Mouse (Mus musculus) liver, postnatal 0 days (tissue): ENCODE data around the gene Tsks. TPM values are rescaled to one million over a fixed set of nuclear protein-coding genes. Genes with fewer than 3 reads are reported as not detected.

Experiments used
- ATAC-seq: fragments of 200-750 bp; cut with Nextera tagmentation; 2 replicates; pipeline ENCODE4 v1.8.0; 2017; ENCODE audit warnings: mild to moderate bottlenecking, moderate library complexity
- DNase-seq: peaks from one replicate; pipeline ENCODE4 v3.0.0-alpha.2; 2016
- H3K27ac ChIP-seq: fragments of 300-500 bp; sonication (generic); 2 replicates; pipeline ENCODE4 v1.5.1; 2014; ENCODE audit warnings: antibody characterized with exemption, moderate library complexity, mild to moderate bottlenecking, low read depth
- H3K27me3 ChIP-seq: fragments of 300-500 bp; sonication (generic); 2 replicates; pipeline ENCODE4 v1.6.1; 2014; ENCODE audit warnings: low read length, control low read depth, mixed read lengths; ENCODE audit not compliant: insufficient read depth
- H3K36me3 ChIP-seq: fragments of 300-500 bp; sonication (generic); replicated peaks from 2 replicates; pipeline ENCODE4 v1.6.1; 2014; ENCODE audit warnings: mild to moderate bottlenecking, control low read depth, low read length, moderate library complexity, mixed read lengths; ENCODE audit not compliant: insufficient read depth
- H3K4me1 ChIP-seq: fragments of 300-500 bp; sonication (generic); 2 replicates; pipeline ENCODE4 v1.6.1; 2014; ENCODE audit warnings: antibody characterized with exemption, mild to moderate bottlenecking, control low read depth; ENCODE audit not compliant: insufficient read depth
- H3K4me2 ChIP-seq: fragments of 300-500 bp; sonication (generic); 2 replicates; pipeline ENCODE4 v1.6.1; 2014; ENCODE audit warnings: low read depth, mild to moderate bottlenecking, low read length, moderate library complexity, mixed read lengths
- H3K4me3 ChIP-seq: fragments of 300-500 bp; sonication (generic); 2 replicates; pipeline ENCODE4 v1.5.1; 2014; ENCODE audit warnings: low read depth, low read length
- H3K9ac ChIP-seq: fragments of 300-500 bp; sonication (generic); replicated peaks from 2 replicates; pipeline ENCODE4 v1.6.1; 2014; ENCODE audit warnings: mild to moderate bottlenecking, moderate library complexity
- H3K9me3 ChIP-seq: fragments of 300-500 bp; sonication (generic); 2 replicates; pipeline ENCODE4 v1.6.1; 2016; ENCODE audit warnings: mild to moderate bottlenecking, control low read depth, low read length, mixed read lengths
- CTCF ChIP-seq: sonication (generic); IDR thresholded peaks from 2 replicates; pipeline ENCODE4 v1.5.1; 2016; ENCODE audit warnings: antibody characterized with exemption, low read depth
- EP300 ChIP-seq: IDR thresholded peaks from 2 replicates; pipeline ENCODE4 v1.6.1; 2016; ENCODE audit warnings: antibody characterized with exemption, low read depth, mild to moderate bottlenecking
- WGBS: fragments of 180-500 bp; shearing (Covaris S2); extraction: QIAGEN DNeasy Blood & Tissue Kit; methylation state at CpG from one replicate; pipeline ENCODE4 v1.1.7; 2014; ENCODE audit not compliant: insufficient replicate concordance; 5-methylcytosine and 5-hydroxymethylcytosine counted together
- polyA plus RNA-seq: library from polyadenylated mRNA; unstranded; fragments of >200 nt; fragmentation: Nextera tagmentation; extraction: Ambion mirVana; gene quantifications from 2 replicates; pipeline ENCODE4 v1.2.1, GENCODE M21; 2015

The Tsks gene
- polyA plus RNA-seq, 1 experiment from 2014 or later = 0.06 TPM

DNA sequence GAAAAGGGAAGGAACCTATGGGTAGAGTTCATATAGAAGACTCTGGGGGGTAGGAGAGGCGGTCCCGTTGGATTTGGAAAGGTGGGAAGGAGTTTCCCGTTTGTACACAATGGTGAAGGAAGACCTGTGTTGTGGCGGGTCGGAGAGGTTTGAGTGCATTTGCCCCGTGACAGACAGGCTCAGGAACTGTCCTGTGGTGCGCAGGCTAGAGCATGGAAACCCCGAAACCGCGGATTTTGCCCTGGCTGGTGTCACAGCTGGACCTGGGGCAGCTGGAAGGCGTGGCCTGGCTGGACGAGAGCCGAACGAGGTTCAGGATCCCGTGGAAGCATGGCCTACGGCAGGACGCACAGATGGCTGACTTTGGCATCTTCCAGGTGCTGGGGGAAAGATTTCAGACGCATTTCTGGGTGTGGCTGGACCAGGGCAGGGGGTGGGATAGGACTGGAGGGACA lies 55.5 kb downstream of the Tsks start, which contains the start of gene Bcl2l12:
TSS of gene Bcl2l12 (minus strand) at position 212 of the 455 bp plus-strand sequence.
- Histone ChIP-seq H3K36me3 (peaks cover 46% of the 10 kb centered on the region), H3K27me3 (no peaks in the 10 kb centered on the region), H3K27ac (peak within 1 kb of the TSS; percentile 92), H3K4me1 (peaks cover 26% of the 10 kb centered on the region), H3K4me3 (peak within 1 kb of the TSS; percentile 63), H3K4me2 (peak within 1 kb of the TSS; percentile 74), H3K9ac (peak within 1 kb of the TSS; percentile 79), H3K9me3 (no peaks in the 10 kb centered on the region)
- WGBS = under 1% methylated on average over 18 of the region's 18 CpGs
- peak; percentile 24 for ATAC-seq
- DNase-seq = peak; percentile 79
- TF ChIP-seq CTCF (no peak), EP300 (no peak)

DNA sequence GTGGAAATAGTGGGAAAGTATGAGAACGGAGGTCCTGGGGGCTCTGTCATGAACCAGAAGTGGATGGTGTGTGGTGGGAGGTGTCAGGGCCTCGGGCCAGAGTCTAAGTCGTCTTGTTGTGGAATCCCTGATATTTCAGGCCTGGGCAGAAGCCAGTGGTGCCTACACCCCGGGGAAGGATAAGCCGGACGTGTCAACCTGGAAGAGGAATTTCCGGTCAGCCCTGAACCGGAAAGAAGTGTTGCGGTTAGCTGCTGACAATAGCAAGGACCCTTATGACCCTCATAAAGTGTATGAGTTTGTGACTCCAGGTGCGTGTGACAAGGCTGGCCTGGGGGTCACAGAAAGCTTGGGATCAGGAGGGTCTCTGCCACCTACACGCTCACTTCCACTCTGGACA lies 56.7 kb downstream of the Tsks start:
- H3K4me3 ChIP-seq = no peak overlapping the region
- 82% methylated on average over 11 of the region's 11 CpGs for WGBS
- H3K36me3 ChIP-seq = peaks cover 57% of the 10 kb centered on the region
- TF ChIP-seq CTCF = no peak
- no peak for TF ChIP-seq EP300
- H3K9me3 ChIP-seq = no peaks in the 10 kb centered on the region
- H3K9ac ChIP-seq = no peak overlapping the region
- ATAC-seq = no peak
- H3K4me2 ChIP-seq = peak overlapping the region; percentile 74
- H3K27me3 ChIP-seq = no peaks in the 10 kb centered on the region
- H3K4me1 ChIP-seq = peaks cover 26% of the 10 kb centered on the region
- H3K27ac ChIP-seq = no peak overlapping the region
- DNase-seq = no peak

DNA sequence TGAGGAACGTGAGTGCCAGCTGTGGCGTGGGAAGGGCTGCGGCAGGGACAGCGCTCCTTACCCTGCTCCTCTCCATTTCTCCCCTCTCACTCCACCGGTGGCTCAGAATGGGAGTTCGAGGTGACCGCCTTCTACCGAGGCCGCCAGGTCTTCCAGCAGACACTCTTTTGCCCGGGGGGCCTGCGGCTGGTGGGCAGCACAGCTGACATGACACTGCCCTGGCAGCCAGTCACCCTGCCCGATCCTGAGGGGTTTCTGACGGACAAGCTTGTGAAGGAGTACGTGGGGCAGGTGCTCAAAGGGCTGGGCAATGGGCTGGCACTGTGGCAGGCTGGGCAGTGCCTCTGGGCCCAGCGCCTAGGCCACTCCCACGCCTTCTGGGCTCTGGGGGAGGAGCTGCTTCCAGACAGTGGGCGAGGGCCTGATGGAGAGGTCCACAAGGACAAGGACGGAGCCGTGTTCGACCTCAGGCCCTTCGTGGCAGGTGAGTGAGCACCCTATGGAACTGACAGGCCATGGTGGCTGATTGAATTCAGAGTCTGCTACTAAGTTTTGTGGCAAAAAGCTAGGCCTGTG lies 57.6 kb downstream of the Tsks start:
- no peaks in the 10 kb centered on the region for H3K9me3 ChIP-seq
- 83% methylated on average over 21 of the region's 21 CpGs for WGBS
- no peak overlapping the region for H3K4me3 ChIP-seq
- TF ChIP-seq EP300 (no peak), CTCF (no peak)
- ATAC-seq (no peak), DNase-seq (no peak)
- H3K36me3 ChIP-seq = peaks cover 62% of the 10 kb centered on the region
- H3K4me2 ChIP-seq = no peak overlapping the region
- no peaks in the 10 kb centered on the region for H3K27me3 ChIP-seq
- no peak overlapping the region for H3K27ac ChIP-seq
- H3K4me1 ChIP-seq = peaks cover 25% of the 10 kb centered on the region
- no peak overlapping the region for H3K9ac ChIP-seq

DNA sequence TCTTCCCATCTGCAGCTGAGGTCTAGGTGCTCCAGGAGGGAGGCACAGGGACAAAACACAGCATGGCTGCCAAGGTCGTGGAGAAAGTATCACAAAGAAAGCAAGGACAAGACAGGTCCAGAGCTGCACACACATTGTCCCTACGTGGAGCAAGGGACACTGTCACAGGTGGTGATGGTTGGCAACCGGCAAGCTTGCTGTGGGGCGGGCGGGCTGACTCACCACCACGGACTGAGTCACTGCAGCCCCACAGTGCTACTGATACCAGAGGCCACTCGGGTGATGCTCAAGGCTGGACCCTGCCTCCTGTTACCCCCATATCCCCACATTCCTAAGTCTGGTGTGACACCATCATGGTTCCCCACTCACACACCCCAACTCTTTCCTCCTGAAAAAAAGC lies 59.4 kb downstream of the Tsks start:
- DNase-seq (no peak), ATAC-seq (no peak)
- Histone ChIP-seq H3K4me2 (no peak overlapping the region), H3K27me3 (no peaks in the 10 kb centered on the region), H3K9me3 (no peaks in the 10 kb centered on the region), H3K9ac (no peak overlapping the region), H3K4me1 (peaks cover 12% of the 10 kb centered on the region), H3K27ac (no peak overlapping the region), H3K4me3 (no peak overlapping the region), H3K36me3 (peaks cover 79% of the 10 kb centered on the region)
- 72% methylated on average over 7 of the region's 7 CpGs for WGBS
- TF ChIP-seq CTCF = no peak
- TF ChIP-seq EP300 = no peak

DNA sequence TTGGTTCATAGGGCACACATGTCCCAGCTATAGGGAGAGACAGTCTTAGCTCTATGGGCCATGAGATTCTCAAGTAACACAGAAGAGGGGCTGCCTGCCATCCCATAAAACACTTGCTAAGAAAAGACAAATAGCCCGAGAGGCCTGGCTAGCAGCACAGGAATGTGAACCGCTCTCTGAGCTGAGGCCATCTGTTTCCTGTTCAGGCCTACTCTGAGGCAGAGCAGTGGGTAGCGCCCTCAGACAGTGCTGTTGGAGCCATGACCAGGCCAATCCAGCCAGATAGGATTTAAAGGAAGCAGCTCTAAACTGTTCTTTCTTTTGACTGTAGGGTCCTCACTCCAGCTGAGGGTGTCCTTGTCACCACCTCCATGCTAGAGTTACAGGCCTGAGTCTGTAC lies 61.5 kb downstream of the Tsks start:
- no peak overlapping the region for H3K9ac ChIP-seq
- H3K4me2 ChIP-seq = no peak overlapping the region
- H3K27me3 ChIP-seq = no peaks in the 10 kb centered on the region
- H3K4me3 ChIP-seq = no peak overlapping the region
- peaks cover 3% of the 10 kb centered on the region for H3K4me1 ChIP-seq
- WGBS = 60% methylated on average over 3 of the region's 3 CpGs
- ATAC-seq (no peak), DNase-seq (no peak)
- no peak overlapping the region for H3K27ac ChIP-seq
- peaks cover 97% of the 10 kb centered on the region for H3K36me3 ChIP-seq
- H3K9me3 ChIP-seq = no peaks in the 10 kb centered on the region
- TF ChIP-seq EP300 (no peak), CTCF (no peak)

DNA sequence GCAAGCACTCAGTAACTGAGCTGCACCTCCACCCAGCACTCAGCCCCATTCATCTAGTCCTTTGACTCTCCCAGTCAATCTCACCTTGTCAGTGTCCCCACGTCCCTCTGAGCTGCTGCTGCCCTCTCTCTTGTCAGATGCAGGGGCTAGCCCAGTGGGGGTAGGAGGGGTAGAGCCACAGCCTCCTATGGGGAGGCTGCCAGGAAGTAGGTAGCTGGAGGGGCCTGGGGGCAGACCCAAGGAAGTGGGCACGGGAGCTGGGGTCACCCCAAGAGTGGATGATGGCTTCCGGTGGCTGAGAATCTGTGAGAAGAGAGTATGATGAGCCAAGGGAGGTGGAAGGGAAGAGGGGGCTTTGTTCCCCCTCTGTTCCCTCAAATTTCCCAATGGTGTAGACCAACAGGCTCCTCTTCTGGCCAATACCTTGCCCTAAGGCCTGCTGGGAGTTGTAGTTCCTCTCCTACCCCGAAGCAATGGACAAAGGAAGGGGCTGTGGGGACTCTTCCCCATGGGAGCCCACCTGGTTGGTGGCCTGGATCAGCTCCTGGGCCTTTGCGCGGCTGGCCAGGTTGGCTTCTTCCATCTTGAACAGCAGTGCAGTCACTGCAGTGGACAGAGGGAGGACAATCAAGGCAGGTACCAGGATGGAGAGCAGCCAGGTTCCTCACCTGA lies 62.5 kb downstream of the Tsks start:
- no peak overlapping the region for H3K9ac ChIP-seq
- no peak overlapping the region for H3K27ac ChIP-seq
- no peaks in the 10 kb centered on the region for H3K27me3 ChIP-seq
- no peaks in the 10 kb centered on the region for H3K4me1 ChIP-seq
- H3K4me3 ChIP-seq = no peak overlapping the region
- no peaks in the 10 kb centered on the region for H3K9me3 ChIP-seq
- no peak overlapping the region for H3K4me2 ChIP-seq
- WGBS = 71% methylated on average over 6 of the region's 6 CpGs
- DNase-seq (no peak), ATAC-seq (no peak)
- TF ChIP-seq CTCF (no peak), EP300 (no peak)
- H3K36me3 ChIP-seq = peaks cover 93% of the 10 kb centered on the region
